Mouse (Mus musculus) testis, postnatal 10 days (tissue): ENCODE measurements around the gene Nr6a1.

ENCODE experiments used
- DNase-seq: peaks from one replicate; pipeline ENCODE4 v3.0.0; 2021; ENCODE audit warnings: low spot score

Nr6a1 gene

DNA sequence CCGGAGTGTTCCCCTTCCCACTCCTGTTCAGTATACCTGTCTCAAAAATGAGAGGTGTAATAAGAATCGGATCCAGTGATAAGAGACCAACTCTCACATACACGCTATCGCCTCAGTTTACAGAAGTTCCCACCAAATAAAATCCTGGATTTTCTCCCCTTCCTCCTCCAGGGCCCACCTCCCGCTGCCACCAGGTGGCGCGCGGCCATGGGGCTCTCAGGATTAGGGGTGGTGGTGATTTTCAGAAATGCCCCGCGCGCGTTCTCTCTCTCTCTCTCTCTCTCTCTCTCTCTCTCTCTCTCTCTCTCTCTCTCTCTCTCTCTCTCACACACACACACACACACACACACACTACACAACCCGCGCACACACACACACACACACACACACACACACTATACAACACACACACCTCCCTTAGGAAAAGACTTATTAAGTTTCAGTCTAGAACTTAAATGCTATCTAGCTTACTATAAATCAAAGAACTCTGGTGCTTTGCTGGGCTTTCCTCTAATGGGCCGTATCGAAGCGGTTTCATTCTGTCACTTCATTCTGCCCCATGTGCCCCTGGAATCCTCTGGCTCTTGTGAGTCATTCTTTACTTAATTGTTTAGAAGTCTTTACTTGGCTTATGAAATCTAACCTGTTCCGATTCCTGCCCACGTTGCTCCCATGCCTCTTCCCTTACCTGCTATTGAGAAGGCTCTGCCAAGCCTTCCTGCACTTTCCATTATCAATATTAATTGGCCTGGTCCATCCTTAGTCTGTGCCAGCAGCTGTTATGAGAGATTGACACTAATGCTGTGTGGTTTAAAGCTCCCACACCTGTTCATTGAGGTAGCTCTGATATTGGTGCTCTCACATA is at the start of gene Nr6a1:
Gene Nr6a1, minus strand, starts transcription at position 574 of the 865 bp plus-strand sequence.
- DNase-seq, result peak; percentile 87

GRCm38 (mm10) chr2:38975941-38976805 is 48.7 kb upstream of the Nr6a1 start:
- DNase-seq, result no peak

- no peak for DNase-seq
Observed at GRCm38 (mm10) chr2:38975181-38975580, 47.7 kb upstream of the Nr6a1 start.

DNA sequence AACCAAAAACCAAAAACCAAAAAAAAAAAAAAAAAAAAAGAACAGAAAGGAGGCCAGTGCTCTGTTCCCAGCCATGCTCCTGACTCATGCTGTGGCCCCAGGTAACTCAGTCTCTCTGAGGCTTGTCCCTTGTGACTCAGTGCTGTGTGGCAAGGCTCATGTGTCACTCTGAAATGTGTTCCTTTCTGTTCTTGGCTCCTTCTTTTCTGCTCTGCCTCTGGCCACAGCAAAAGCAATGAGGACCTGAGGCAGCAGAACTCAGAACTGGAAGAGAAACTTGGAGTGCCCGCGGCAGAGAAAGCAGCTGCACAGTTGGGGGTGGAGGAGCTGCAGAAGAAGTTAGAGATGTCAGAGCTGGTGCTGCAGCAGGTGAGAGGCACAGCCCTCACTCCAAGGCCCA is 46.7 kb upstream of the Nr6a1 start:
- no peak for DNase-seq

GRCm38 (mm10) chr2:38973701-38974100 is 46.2 kb upstream of the Nr6a1 start:
- DNase-seq, result no peak

DNA sequence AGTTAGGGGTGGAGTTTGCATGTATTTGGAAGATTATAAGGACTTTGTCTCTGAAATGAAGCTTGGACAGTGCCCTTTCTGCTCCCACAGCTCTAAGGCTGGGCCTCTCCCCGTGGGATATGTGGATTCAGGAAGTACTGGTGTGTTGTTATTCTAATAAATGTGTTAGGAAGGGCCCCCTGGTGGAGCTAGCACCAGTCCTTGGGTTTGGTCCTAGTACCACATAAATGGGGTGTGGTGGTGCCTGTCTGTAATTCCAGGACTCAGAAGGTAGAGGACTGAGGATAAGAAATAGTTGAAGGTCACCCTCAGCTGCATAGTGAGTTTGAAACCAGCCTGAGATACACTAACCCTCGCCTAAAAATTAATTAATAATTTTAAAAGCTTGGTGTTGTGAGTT is 45.7 kb upstream of the Nr6a1 start:
- no peak for DNase-seq

GRCm38 (mm10) chr2:38970057-38970456 is 42.6 kb upstream of the Nr6a1 start:
- no peak for DNase-seq

DNA sequence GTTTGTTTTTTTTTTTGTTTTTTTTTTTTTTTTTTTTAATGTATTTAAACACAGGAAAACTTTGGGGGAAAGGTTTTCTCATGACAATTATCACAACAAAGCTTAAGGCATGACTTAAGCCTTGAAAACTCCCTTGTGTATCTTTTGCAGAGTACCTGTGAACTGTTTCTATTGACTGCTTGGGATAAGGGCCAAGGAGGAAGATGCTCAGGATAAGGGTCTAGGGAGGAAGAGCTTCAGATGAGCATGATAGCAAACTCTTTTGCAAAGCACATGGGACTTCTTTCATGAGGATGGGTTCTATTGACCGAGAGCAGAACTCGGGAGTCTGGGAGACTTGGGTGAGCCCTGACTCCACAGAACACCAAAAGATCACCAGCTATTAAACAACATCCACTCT is 42.2 kb upstream of the Nr6a1 start:
- no peak for DNase-seq

DNA sequence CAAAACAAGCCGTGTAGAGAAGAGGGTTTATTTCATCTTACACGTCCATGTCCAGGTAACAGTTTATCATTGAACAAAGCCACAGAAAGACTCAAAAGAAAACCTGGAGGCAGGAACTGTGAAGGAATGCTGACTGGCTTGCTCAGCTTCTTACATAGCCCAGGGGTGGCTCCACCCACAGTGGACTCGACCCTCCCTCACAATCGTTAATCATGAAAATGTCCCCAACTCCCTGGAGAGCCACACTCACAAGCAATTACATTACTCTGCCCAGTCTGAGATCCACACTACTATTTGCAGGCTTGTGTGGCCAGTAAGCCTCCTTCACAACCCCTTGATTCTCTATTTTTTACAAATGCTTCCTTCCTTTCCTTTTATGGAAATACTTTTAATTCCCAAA is 36.7 kb upstream of the Nr6a1 start:
- no peak for DNase-seq

- no peak for DNase-seq
Observed at GRCm38 (mm10) chr2:38957671-38958223, 30.3 kb upstream of the Nr6a1 start.

GRCm38 (mm10) chr2:38956062-38956461 is 28.6 kb upstream of the Nr6a1 start:
- no peak for DNase-seq

DNA sequence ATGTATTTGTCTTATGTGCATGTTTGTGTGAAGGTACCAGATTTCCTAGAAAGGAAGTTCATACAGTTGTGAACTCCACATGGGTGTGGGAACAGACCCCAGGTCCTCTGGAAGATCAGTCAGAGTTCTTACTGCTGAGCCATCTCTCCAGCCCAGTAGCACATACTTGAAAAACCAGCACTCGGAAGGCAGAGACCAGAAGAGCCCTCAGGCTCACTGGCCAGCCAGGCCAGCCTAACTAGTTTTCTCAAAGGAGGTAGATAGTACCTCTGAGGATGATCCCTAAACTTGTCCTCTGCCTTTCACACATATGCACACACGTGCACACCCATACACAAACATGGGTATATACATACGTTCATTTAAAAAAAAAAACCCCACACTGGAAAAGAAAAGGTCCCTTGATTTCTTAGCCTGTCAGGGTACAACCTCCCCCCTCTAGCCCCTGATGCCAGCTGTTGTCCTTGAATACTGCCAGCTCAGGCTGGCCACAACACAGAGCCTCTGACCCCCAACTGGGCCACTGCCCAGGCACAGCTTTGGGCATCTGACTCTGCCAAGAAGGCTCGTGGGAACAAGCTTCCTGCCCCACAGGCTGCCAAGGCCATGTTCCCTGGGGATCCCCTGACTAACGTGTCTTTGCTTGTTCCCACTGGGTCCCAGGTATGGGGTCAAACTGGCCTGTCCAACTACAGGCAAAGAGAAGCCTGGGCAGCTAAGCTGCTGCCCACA is 25.8 kb upstream of the Nr6a1 start:
- DNase-seq, result peak; percentile 57

- peak; percentile 87 for DNase-seq
Observed at GRCm38 (mm10) chr2:38950281-38950719, 22.8 kb upstream of the Nr6a1 start.

GRCm38 (mm10) chr2:38947566-38947965 is 20.1 kb upstream of the Nr6a1 start:
- DNase-seq, result no peak

GRCm38 (mm10) chr2:38944460-38945161 is 17.1 kb upstream of the Nr6a1 start:
- DNase-seq, result peak; percentile 54

DNA sequence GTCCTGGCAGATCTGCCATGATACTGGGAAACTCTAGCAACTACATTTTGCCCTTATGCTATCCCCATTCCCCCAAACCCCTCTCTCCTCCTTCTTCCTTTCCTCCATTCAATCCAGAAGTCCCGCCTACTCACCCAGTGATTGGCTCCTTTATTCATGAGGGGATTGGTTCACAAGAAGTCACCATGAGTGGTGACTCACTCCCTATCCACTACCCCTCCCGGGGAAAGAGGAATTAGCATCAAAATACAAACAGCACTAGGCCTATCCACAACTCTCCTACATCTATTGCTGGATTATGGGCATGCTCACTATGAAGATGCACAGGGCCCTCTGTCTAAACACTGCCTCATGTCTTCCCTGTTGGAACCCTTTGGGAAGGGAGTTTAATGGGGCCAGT is 16.5 kb upstream of the Nr6a1 start:
- peak; percentile 15 for DNase-seq

- peak; percentile 27 for DNase-seq
Observed at GRCm38 (mm10) chr2:38943161-38943560, 15.7 kb upstream of the Nr6a1 start.

GRCm38 (mm10) chr2:38941898-38942297 is 14.4 kb upstream of the Nr6a1 start:
- peak; percentile 22 for DNase-seq

DNA sequence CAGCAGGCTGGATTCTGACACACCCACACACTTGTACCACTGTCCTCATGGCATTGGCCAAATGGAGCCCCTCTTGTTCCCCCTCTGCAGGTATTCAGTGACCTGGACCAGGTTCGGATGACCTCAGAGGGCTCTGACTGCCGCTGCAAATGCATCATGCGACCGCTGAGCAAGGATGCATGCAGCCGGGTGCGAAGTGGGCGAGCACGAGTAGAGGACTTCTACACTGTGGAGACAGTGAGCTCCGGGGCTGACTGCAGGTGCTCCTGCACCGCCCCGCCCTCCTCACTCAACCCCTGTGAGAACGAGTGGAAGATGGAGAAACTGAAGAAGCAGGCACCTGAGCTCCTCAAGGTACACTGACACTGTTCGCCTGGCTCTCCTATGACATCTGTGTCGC is 13.9 kb upstream of the Nr6a1 start:
- peak; percentile 40 for DNase-seq

- peak; percentile 49 for DNase-seq
Observed at GRCm38 (mm10) chr2:38939047-38939446, 11.6 kb upstream of the Nr6a1 start.

DNA sequence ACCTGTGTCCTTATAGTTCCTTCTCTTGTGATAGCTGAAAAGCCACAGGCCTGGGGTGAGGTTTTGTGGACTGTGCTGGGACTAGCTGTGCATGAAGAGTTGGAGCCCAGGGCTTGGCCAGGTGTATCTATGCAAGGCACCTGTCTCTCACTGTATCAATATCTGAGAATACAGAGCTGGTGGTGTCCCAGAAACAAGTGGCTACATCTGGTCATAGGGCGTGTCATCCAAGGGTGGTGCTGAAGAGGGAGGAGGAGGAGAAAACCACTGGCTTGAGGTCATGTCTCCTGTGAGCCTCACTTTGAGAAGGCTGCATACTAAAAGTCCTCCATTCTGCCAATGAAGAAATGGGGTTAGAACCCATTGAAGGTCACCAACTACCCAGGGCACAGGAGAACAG is 10.5 kb upstream of the Nr6a1 start:
- DNase-seq, result peak; percentile 28
